Mouse (Mus musculus) Patski (cell line): ENCODE measurements around the gene Med19. TPM values are rescaled to one million over a fixed set of nuclear protein-coding genes. Genes with fewer than 3 reads are reported as not detected.
"Not testable (repeated sequence)": the region's sequence is repeated elsewhere in the genome, so short reads cannot be mapped to it uniquely, and the experiment has no call there.

Experiments used
- ATAC-seq: fragments of 100-300 bp; one replicate; pipeline ENCODE4 v1.8.0; 2021
- CTCF ChIA-PET: fragments of 350-600 bp; sonication (Branson Sonifier 250); formaldehyde crosslinking; loops from one replicate; lab custom pipeline; 2022; ENCODE audit warnings: inconsistent platforms; lab: Charles Lee
- POLR2A ChIA-PET: fragments of 350-600 bp; sonication (Branson Sonifier 250); formaldehyde crosslinking; loops from one replicate; lab custom pipeline; 2022; ENCODE audit warnings: antibody characterized with exemption, inconsistent platforms; lab: Charles Lee
- DNase-seq: peaks from one replicate; pipeline ENCODE4 v3.0.0-alpha.2; 2011; ENCODE audit warnings: low read depth, low spot score
- H3K27me3 ChIP-seq: fragments of 371-371 bp; one replicate; pipeline ENCODE4 v1.5.1; 2021
- CTCF ChIP-seq: fragments of 100-300 bp; IDR thresholded peaks from one replicate; pipeline ENCODE4 v1.5.1; 2021
- in situ Hi-C: fragments of 300-500 bp; cut with MboI; formaldehyde crosslinking; loops from 3 replicates; pipeline ENCODE4 v1.11.1; 2018; ENCODE audit warnings: low pct_unique_long_range_greater_than_20kb, mixed read lengths
- polyA plus RNA-seq: library from polyadenylated mRNA; unstranded; gene quantifications from one replicate; pipeline ENCODE4 v1.2.3, GENCODE M21; 2021

Gene Med19
- polyA plus RNA-seq, 1 experiment from 2014 or later: 30.6 TPM

GRCm38 (mm10) chr2:84662866-84663265, 15.3 kb upstream of the Med19 start:
- ATAC-seq: no peak
- CTCF ChIA-PET: interaction anchor here (1.5 to 3.8 kb wide), 3 partner anchors 20 to 56 kb away, joined by 5 to 44 read pairs (median 14); no protein-coding TSS in a partner anchor
- H3K27me3 ChIP-seq: no peaks in the 10 kb centered on the region
- in situ Hi-C loops: loop anchor here (5.0 kb wide), 1 partner anchor 181 kb away; no protein-coding TSS in a partner anchor
- POLR2A ChIA-PET: no interaction called here
- DNase-seq: no peak
- peak; percentile 71 for TF ChIP-seq CTCF

GRCm38 (mm10) chr2:84666081-84666480, 12.1 kb upstream of the Med19 start:
- no peak for TF ChIP-seq CTCF
- POLR2A ChIA-PET: no interaction called here
- DNase-seq: no peak
- in situ Hi-C loops: no loop called here
- no peaks in the 10 kb centered on the region for H3K27me3 ChIP-seq
- ATAC-seq: no peak
- CTCF ChIA-PET: interaction anchor here (2.7 to 3.3 kb wide), 2 partner anchors 49 to 212 kb away, joined by 7 to 18 read pairs; no protein-coding TSS in a partner anchor

GRCm38 (mm10) chr2:84669828-84670568, 8.2 kb upstream of the Med19 start:
- no peaks in the 10 kb centered on the region for H3K27me3 ChIP-seq
- ChIA-PET CTCF (interaction anchor here (1.1 to 2.3 kb wide), 4 partner anchors 9 to 192 kb away, joined by 3 to 6 read pairs (median 4); no protein-coding TSS in a partner anchor), POLR2A (no interaction called here)
- in situ Hi-C loops: no loop called here
- ATAC-seq (peak; percentile 52), DNase-seq (no peak)
- no peak for TF ChIP-seq CTCF

GRCm38 (mm10) chr2:84670569-84670933, 7.7 kb upstream of the Med19 start, which contains the start of gene Selenoh:
TSS of gene Selenoh (minus strand) at chr2:84670770.
- H3K27me3 ChIP-seq: no peaks in the 10 kb centered on the region
- no peak for TF ChIP-seq CTCF
- POLR2A ChIA-PET: no interaction called here
- in situ Hi-C loops: no loop called here
- DNase-seq (no peak), ATAC-seq (peak; percentile 57)
- CTCF ChIA-PET: interaction anchor here (1.5 kb wide), 1 partner anchor 14 kb away, joined by 4 read pairs; no protein-coding TSS in a partner anchor

- POLR2A ChIA-PET: interaction anchor here (0.7 kb wide), 1 partner anchor 153 kb away, joined by 3 read pairs; no protein-coding TSS in a partner anchor
- DNase-seq, in situ Hi-C loops, ATAC-seq, H3K27me3 ChIP-seq, CTCF ChIA-PET: not testable (repeated sequence)
Observed at GRCm38 (mm10) chr2:84671535-84671934, 6.7 kb upstream of the Med19 start.

- in situ Hi-C loops: no loop called here
- ChIA-PET POLR2A (interaction anchor here (0.7 to 0.9 kb wide), 2 partner anchors 26 to 44 kb away, joined by 3 read pairs; no protein-coding TSS in a partner anchor), CTCF (interaction anchor here (0.8 to 1.8 kb wide), 4 partner anchors 10 to 198 kb away, joined by 3 to 4 read pairs (median 3); no protein-coding TSS in a partner anchor)
- TF ChIP-seq CTCF: peak; percentile 78
- ATAC-seq (peak; percentile 45), DNase-seq (no peak)
- no peaks in the 10 kb centered on the region for H3K27me3 ChIP-seq
Observed at GRCm38 (mm10) chr2:84677270-84677967, 783 bp upstream of the Med19 start.

- DNase-seq (no peak), ATAC-seq (no peak)
- POLR2A ChIA-PET: no interaction called here
- in situ Hi-C loops: no loop called here
- H3K27me3 ChIP-seq: no peaks in the 10 kb centered on the region
- no peak for TF ChIP-seq CTCF
- CTCF ChIA-PET: interaction anchor here (0.7 kb wide), 1 partner anchor 20 kb away, joined by 3 read pairs; no protein-coding TSS in a partner anchor
Observed at GRCm38 (mm10) chr2:84679016-84679415, 814 bp downstream of the Med19 start, which contains the start of gene Tmx2. TSS of gene Tmx2 (minus strand) at chr2:84679140.

GRCm38 (mm10) chr2:84682605-84683183, 4.5 kb downstream of the Med19 start:
- ChIA-PET CTCF (no interaction called here), POLR2A (no interaction called here)
- in situ Hi-C loops: no loop called here
- no peak for TF ChIP-seq CTCF
- no peak for DNase-seq
- no peaks in the 10 kb centered on the region for H3K27me3 ChIP-seq
- ATAC-seq: no peak

- DNase-seq (no peak), ATAC-seq (no peak)
- TF ChIP-seq CTCF: no peak
- ChIA-PET POLR2A (no interaction called here), CTCF (interaction anchor here (1.2 kb wide), 1 partner anchor 11 kb away, joined by 3 read pairs; no protein-coding TSS in a partner anchor)
- in situ Hi-C loops: no loop called here
- no peaks in the 10 kb centered on the region for H3K27me3 ChIP-seq
Observed at GRCm38 (mm10) chr2:84688080-84688844, 10.1 kb downstream of the Med19 start.
